Mouse (Mus musculus) activated CD4-positive, CD25-positive, alpha-beta regulatory T cell (primary cell): Measurements from ENCODE around the gene Trmu. TPM values are rescaled to one million over a fixed set of nuclear protein-coding genes. Genes with fewer than 3 reads are reported as not detected.

Experiments
- polyA plus RNA-seq, 2 experiments: library from polyadenylated mRNA; unstranded; fragments of 100-300 nt; shearing (Covaris generic); gene quantifications; one replicate each; pipeline ENCODE4 v1.2.1; 2017

The Trmu gene
- 10 to 100 TPM; 30.2 to 46.0 TPM for polyA plus RNA-seq

DNA sequence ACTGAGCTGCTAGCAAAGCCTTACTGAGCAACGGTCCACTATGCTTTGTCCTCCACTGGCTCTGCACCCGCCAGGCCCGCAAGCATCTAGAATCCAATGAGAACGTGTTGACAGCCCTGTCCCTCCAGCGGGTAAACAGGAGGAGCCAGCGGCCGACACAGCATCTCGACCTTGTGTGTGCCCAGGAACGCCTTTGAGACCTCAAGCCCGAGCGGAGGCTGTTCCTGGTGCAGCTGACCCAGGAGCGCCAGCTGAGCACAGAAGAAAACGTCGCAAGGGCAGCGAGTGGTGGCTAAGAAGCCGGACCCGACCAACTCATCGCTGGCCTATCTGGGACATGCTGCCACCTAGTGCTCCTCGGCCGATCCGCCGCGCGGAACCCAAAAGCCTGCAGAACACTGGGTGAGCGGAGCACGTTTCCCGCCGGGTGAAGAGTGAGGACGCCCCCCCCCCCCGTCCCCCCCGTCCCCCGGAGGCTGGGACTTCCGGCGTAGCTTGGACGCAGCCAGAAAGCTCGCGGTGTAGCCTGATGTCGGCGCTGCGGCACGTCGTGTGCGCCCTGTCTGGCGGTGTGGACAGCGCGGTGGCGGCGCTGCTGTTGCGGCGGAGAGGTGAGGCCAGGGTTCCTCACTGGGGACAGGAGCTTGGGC is at the start of gene Trmu:
TSS of gene Trmu (plus strand) at position 465 of the 650 bp plus-strand sequence.

DNA sequence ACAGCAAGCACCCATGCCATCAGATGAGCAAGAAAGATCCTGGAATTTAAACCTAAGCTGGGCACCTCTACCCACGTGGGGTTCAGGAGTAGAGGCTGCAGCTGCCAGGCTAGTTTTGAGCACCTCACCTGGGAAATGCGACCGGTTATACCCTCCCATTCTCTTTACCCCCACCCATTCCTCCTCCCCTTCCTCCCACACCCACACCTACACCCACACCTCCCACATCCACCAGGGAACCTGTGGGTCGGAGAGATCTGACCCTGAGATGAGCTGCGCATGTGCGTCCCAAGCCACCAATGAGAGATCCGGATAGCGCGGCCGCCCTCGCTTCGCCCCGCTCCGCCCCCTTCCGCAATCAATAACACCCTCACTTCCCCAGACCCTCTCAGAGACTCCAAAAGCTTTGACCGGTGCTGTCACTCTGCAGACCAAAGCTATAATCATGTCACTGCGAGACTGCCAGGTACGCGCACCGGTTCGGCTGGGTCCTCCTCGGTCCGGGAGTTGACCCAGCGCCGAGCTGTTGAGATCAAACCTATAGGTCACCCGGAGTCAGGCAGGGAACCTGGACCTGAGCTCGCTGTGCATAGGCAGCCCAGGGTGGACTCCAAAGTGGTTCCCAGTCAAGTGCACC is 47.0 kb upstream of the Trmu start, which contains the start of gene Ttc38:
TSS of gene Ttc38 (plus strand) at position 353 of the 637 bp plus-strand sequence.

DNA sequence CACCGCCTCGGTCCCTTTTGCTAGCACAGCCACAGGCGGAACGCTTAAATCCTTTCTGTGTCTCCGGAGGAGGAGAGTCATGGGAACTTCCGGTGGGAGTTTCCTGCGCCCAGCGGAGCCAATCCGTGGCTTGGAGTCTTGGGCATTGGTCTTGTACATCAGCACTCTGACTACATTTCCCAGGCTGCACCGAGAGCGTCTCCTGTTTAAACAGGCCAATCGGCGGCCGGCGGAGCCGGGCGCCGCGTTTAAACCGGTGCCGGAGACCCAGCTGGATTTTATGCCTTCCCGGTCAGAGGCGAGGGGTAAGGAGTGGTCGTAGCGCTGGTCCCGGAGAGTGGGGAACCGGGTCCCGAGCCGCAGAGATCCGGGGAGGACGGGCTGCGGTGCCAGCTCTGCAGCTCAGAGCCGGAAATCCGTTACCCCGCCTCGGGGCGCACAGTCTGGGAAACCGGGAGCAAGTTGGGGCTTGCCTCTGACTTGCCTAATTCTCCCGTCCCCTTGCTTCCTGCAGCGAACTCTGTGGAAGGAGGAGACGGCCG is 19.6 kb upstream of the Trmu start, which contains the start of gene Gtse1:
TSS of gene Gtse1 (plus strand) at position 256 of the 542 bp plus-strand sequence.

Other genes with a start within 250 kb of the Trmu start
- gene Ppara, start 144.3 kb upstream of the Trmu start, polyA plus RNA-seq: under 1 TPM in 1 of 2 experiments, not detected in 1; 0.25 TPM
- gene Cdpf1, start 67.6 kb upstream of the Trmu start, polyA plus RNA-seq: 10 to 100 TPM; 27.6 to 45.1 TPM
- not detected for gene Pkdrej, start 57.6 kb upstream of the Trmu start, polyA plus RNA-seq
- gene Ttc38, start 47.0 kb upstream of the Trmu start, polyA plus RNA-seq: 10 to 100 TPM; 14.2 to 20.8 TPM
- gene Gtse1, start 19.6 kb upstream of the Trmu start, polyA plus RNA-seq: 1 to 10 TPM; 4.6 to 5.3 TPM
- gene Celsr1, start 154.5 kb downstream of the Trmu start, polyA plus RNA-seq: 1 to 10 TPM; 6.5 to 6.7 TPM
- gene Gramd4, start 178.4 kb downstream of the Trmu start, polyA plus RNA-seq: 100 to 1,000 TPM in 1 of 2 experiments, 10 to 100 TPM in 1; 68.7 to 113 TPM